Mouse (Mus musculus): ENCODE results near the gene Mob3b.
"Not testable (repeated sequence)": the region's sequence is repeated elsewhere in the genome, so short reads cannot be mapped to it uniquely, and the experiment has no call there.

Gene Mob3b

GRCm38 (mm10) chr4:34947181-34947580 lies 210.1 kb downstream of the Mob3b start:
- TF ChIP-seq POU5F1 (IDR thresholded peaks at IDR 0.05; ENCODE audit: borderline replicate concordance, low read length) (no peak), CTCF (conservative IDR thresholded peaks at IDR 0.05; ENCODE audit: low read length) (no peak), NANOG (IDR thresholded peaks at IDR 0.05; ENCODE audit: borderline replicate concordance, low read length) (no peak)
- H3K4me1 ChIP-seq (replicated peaks; ENCODE audit: low read depth, low read length) = peaks cover 7% of the 10 kb centered on the region
- H3K36me3 ChIP-seq (ENCODE audit: insufficient read depth, low read length) = no peaks in the 10 kb centered on the region
- H3K27me3 ChIP-seq (ENCODE audit: insufficient read depth, low read length) = no peaks in the 10 kb centered on the region
- no peaks in the 10 kb centered on the region for H3K9me3 ChIP-seq (ENCODE audit: low read length)
- no peak overlapping the region for H3K4me3 ChIP-seq (replicated peaks; ENCODE audit: low read length)

- no peaks in the 10 kb centered on the region for H3K36me3 ChIP-seq (ENCODE audit: insufficient read depth, low read length)
- TF ChIP-seq CTCF (conservative IDR thresholded peaks at IDR 0.05; ENCODE audit: low read length) (no peak), NANOG (IDR thresholded peaks at IDR 0.05; ENCODE audit: borderline replicate concordance, low read length) (no peak), POU5F1 (IDR thresholded peaks at IDR 0.05; ENCODE audit: borderline replicate concordance, low read length) (no peak)
- peaks cover 9% of the 10 kb centered on the region for H3K27me3 ChIP-seq (ENCODE audit: insufficient read depth, low read length)
- no peaks in the 10 kb centered on the region for H3K4me1 ChIP-seq (replicated peaks; ENCODE audit: low read depth, low read length)
- H3K4me3 ChIP-seq (replicated peaks; ENCODE audit: low read length) = no peak overlapping the region
- no peaks in the 10 kb centered on the region for H3K9me3 ChIP-seq (ENCODE audit: low read length)
These were observed 216.2 kb downstream of the Mob3b start for GRCm38 (mm10) chr4:34941046-34941445.

DNA sequence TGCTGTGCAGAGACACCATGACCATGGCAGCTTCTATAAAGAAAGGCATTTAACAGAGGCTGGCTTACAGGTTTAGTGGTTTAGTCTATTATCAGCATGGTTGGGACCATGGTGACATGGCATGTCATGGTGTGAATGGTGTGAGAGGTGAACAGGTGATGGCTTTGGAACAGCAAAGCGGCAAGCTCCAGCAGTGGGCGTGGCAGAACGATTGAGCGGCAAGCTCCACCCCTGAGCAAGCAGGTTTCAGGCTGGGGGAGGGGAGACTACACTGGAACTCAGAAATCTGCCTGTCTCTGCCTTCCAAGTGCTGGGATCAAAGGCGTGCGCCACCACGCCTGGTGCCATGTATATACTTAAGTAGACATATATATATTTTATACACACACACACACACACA lies 228.9 kb downstream of the Mob3b start:
- H3K36me3 ChIP-seq (ENCODE audit: insufficient read depth, low read length); H3K4me1 ChIP-seq (replicated peaks; ENCODE audit: low read depth, low read length); H3K27me3 ChIP-seq (ENCODE audit: insufficient read depth, low read length); H3K4me3 ChIP-seq (replicated peaks; ENCODE audit: low read length); H3K9me3 ChIP-seq (ENCODE audit: low read length): not testable (repeated sequence)

GRCm38 (mm10) chr4:34922177-34922870 lies 235.0 kb downstream of the Mob3b start:
- Histone ChIP-seq H3K36me3 (ENCODE audit: insufficient read depth, low read length) (no peaks in the 10 kb centered on the region), H3K9me3 (ENCODE audit: low read length) (no peaks in the 10 kb centered on the region), H3K4me3 (replicated peaks; ENCODE audit: low read length) (no peak overlapping the region), H3K4me1 (replicated peaks; ENCODE audit: low read depth, low read length) (peaks cover 19% of the 10 kb centered on the region), H3K27me3 (ENCODE audit: insufficient read depth, low read length) (no peaks in the 10 kb centered on the region)
- TF ChIP-seq CTCF (conservative IDR thresholded peaks at IDR 0.05; ENCODE audit: low read length) (peak; percentile 61), NANOG (IDR thresholded peaks at IDR 0.05; ENCODE audit: borderline replicate concordance, low read length) (no peak)

DNA sequence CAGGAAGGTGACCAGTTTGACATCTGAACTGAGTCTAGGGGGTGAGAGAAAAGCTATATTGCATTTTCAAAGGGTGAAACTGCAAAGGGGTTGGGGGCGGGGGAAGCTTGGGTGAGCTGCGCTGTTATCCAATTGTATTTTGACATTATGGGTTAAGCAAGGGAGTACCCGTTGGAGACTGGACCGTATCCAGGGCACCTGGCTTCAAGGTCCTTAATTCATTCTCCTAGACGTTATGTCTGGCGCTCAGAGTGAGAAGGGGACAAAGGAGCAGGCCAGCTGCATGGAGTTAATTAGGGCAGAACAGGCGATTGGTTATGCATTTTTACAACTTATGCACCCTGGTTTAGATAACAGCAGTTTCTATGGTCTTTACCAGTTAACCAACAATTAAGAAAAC lies 239.9 kb downstream of the Mob3b start:
- peaks cover 26% of the 10 kb centered on the region for H3K4me1 ChIP-seq (replicated peaks; ENCODE audit: low read depth, low read length)
- no peaks in the 10 kb centered on the region for H3K27me3 ChIP-seq (ENCODE audit: insufficient read depth, low read length)
- H3K4me3 ChIP-seq (replicated peaks; ENCODE audit: low read length) = no peak overlapping the region
- no peaks in the 10 kb centered on the region for H3K36me3 ChIP-seq (ENCODE audit: insufficient read depth, low read length)
- H3K9me3 ChIP-seq (ENCODE audit: low read length) = no peaks in the 10 kb centered on the region
- TF ChIP-seq POU5F1 (IDR thresholded peaks at IDR 0.05; ENCODE audit: borderline replicate concordance, low read length) = no peak
- no peak for TF ChIP-seq CTCF (conservative IDR thresholded peaks at IDR 0.05; ENCODE audit: low read length)
- TF ChIP-seq NANOG (IDR thresholded peaks at IDR 0.05; ENCODE audit: borderline replicate concordance, low read length) = no peak

GRCm38 (mm10) chr4:34912171-34912570 lies 245.1 kb downstream of the Mob3b start:
- Histone ChIP-seq H3K9me3 (ENCODE audit: low read length) (no peaks in the 10 kb centered on the region), H3K27me3 (ENCODE audit: insufficient read depth, low read length) (no peaks in the 10 kb centered on the region), H3K4me3 (replicated peaks; ENCODE audit: low read length) (0 out of 2 replicates have a peak overlapping the region, but pooled peaks have one; percentile 61), H3K36me3 (ENCODE audit: insufficient read depth, low read length) (no peaks in the 10 kb centered on the region), H3K4me1 (replicated peaks; ENCODE audit: low read depth, low read length) (peaks cover 60% of the 10 kb centered on the region)
- TF ChIP-seq CTCF (conservative IDR thresholded peaks at IDR 0.05; ENCODE audit: low read length) (no peak), NANOG (IDR thresholded peaks at IDR 0.05; ENCODE audit: borderline replicate concordance, low read length) (no peak), POU5F1 (IDR thresholded peaks at IDR 0.05; ENCODE audit: borderline replicate concordance, low read length) (no peak)

- H3K4me1 ChIP-seq (replicated peaks; ENCODE audit: low read depth, low read length) = peaks cover 67% of the 10 kb centered on the region
These were observed 245.9 kb downstream of the Mob3b start for GRCm38 (mm10) chr4:34911401-34911800.

DNA sequence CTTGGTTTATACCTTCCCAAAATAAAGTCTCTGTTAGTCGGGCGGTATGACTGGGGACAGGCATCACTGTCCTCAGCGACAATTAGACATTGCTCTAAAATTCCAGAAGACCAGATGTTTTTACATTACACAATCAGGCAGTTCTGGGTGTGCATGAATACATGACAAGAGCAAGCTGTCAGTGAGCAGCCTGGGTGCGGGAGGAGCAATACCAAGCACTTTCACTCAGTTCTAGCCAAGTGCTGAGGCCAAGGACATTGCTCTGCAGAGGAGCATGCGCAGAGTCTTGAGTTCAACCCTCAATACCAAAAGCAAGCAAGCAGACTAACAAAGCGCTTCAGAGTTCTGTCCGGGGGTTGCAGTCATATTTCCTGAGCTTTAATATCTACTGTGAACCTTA lies 249.2 kb downstream of the Mob3b start:
- Histone ChIP-seq H3K4me1 (replicated peaks; ENCODE audit: low read depth, low read length) (peaks cover 98% of the 10 kb centered on the region), H3K9me3 (ENCODE audit: low read length) (no peaks in the 10 kb centered on the region), H3K4me3 (replicated peaks; ENCODE audit: low read length) (no peak overlapping the region), H3K36me3 (ENCODE audit: insufficient read depth, low read length) (no peaks in the 10 kb centered on the region), H3K27me3 (ENCODE audit: insufficient read depth, low read length) (no peaks in the 10 kb centered on the region)
- TF ChIP-seq CTCF (conservative IDR thresholded peaks at IDR 0.05; ENCODE audit: low read length) (no peak), POU5F1 (IDR thresholded peaks at IDR 0.05; ENCODE audit: borderline replicate concordance, low read length) (no peak)

More at GRCm38 (mm10) chr4:34911401-34911800, 245.9 kb downstream of the Mob3b start:
- no peaks in the 10 kb centered on the region for H3K36me3 ChIP-seq (ENCODE audit: insufficient read depth, low read length)
- no peaks in the 10 kb centered on the region for H3K9me3 ChIP-seq (ENCODE audit: low read length)
- H3K4me3 ChIP-seq (replicated peaks; ENCODE audit: low read length) = peak overlapping the region; percentile 61
- no peaks in the 10 kb centered on the region for H3K27me3 ChIP-seq (ENCODE audit: insufficient read depth, low read length)
- TF ChIP-seq POU5F1 (IDR thresholded peaks at IDR 0.05; ENCODE audit: borderline replicate concordance, low read length) (no peak), CTCF (conservative IDR thresholded peaks at IDR 0.05; ENCODE audit: low read length) (no peak), NANOG (IDR thresholded peaks at IDR 0.05; ENCODE audit: borderline replicate concordance, low read length) (no peak; the same call in 1 of the 2 replicates)

DNA sequence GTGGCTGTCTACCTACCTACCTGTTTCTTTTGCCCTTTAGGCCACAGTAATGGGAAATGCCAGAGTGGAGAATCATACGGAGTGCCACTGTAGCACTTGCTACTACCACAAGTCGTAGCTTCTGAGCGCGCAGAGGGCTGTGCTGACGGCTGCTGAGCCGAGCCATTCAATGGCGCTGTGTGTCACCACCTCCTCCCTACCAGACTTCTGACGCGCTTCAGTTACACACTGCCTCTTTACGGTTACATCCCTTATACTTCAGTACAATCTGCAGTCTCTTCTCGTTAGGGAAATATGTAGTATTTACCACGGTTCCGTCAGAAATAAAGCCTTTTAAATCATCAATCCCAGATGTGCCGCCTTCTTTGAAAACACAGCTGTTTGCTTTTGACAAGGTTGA lies 250.3 kb downstream of the Mob3b start:
- H3K27me3 ChIP-seq (ENCODE audit: insufficient read depth, low read length) = no peaks in the 10 kb centered on the region

More for the DNA sequence above, 250.3 kb downstream of the Mob3b start:
- Histone ChIP-seq H3K4me1 (replicated peaks; ENCODE audit: low read depth, low read length) (peaks cover 96% of the 10 kb centered on the region), H3K4me3 (replicated peaks; ENCODE audit: low read length) (peak overlapping the region; percentile 43), H3K9me3 (ENCODE audit: low read length) (no peaks in the 10 kb centered on the region), H3K36me3 (ENCODE audit: insufficient read depth, low read length) (no peaks in the 10 kb centered on the region)
- TF ChIP-seq NANOG (IDR thresholded peaks at IDR 0.05; ENCODE audit: borderline replicate concordance, low read length) (no peak), POU5F1 (IDR thresholded peaks at IDR 0.05; ENCODE audit: borderline replicate concordance, low read length) (no peak), CTCF (conservative IDR thresholded peaks at IDR 0.05; ENCODE audit: low read length) (no peak)
